Mouse (Mus musculus) layer of hippocampus, adult 2 months (tissue): ENCODE results near the gene Ift46. TPM values are rescaled to one million over a fixed set of nuclear protein-coding genes. Genes with fewer than 3 reads are reported as not detected.

Source experiments
- DNase-seq, 2 experiments: peaks; one replicate each; pipeline ENCODE4 v3.0.0; 2022; ENCODE audit warnings: low spot score in 2 of 2
- H3K27ac ChIP-seq: fragments of 200-600 bp; 2 replicates; pipeline ENCODE4 v1.8.1; 2022
- H3K4me3 ChIP-seq: fragments of 200-600 bp; 2 replicates; pipeline ENCODE4 v1.8.1; 2022; ENCODE audit warnings: mild to moderate bottlenecking
- CTCF ChIP-seq: fragments of 200-600 bp; conservative IDR thresholded peaks from 2 replicates; pipeline ENCODE4 v1.8.1; 2022; ENCODE audit warnings: antibody characterized with exemption, mild to moderate bottlenecking, moderate library complexity
- total RNA-seq, 2 experiments: library from RNA; stranded (reverse); gene quantifications; 2 replicates each; pipeline ENCODE4 v1.2.3; 2021

Ift46 gene
- total RNA-seq, 2 experiments from 2014 or later = 73.9 to 84.9 TPM

DNA sequence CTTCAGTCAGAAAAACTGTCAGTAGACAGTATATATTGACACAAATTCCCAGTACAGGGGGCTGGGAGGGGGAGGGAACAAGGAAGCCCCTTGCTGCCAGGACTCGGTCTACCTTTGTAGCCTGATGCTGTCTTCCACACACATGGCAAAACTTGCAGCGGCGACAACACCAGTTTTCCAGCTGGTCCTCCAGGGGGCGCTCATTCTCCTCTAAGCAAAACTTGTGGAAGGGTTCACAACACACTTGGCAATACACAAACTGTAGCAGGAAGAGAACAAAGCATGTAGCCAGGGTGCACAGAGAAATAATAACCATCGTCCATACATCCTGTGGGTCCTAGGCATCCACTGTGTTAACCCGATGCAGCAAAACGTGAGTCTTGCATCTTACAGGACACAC lies 68.7 kb downstream of the Ift46 start:
- peak; percentile 49 to 80 for DNase-seq
- no peak overlapping the region for H3K4me3 ChIP-seq

GRCm38 (mm10) chr9:44841241-44841640 lies 73.5 kb downstream of the Ift46 start:
- DNase-seq = no peak
- TF ChIP-seq CTCF = peak; percentile 84
- no peak overlapping the region for H3K27ac ChIP-seq
- H3K4me3 ChIP-seq = no peak overlapping the region

More for the DNA sequence above, 68.7 kb downstream of the Ift46 start:
- TF ChIP-seq CTCF = peak; percentile 95
- no peak overlapping the region for H3K27ac ChIP-seq

Other genes with a start within 250 kb of the Ift46 start
- not detected for gene Cxcr5, start 206.0 kb upstream of the Ift46 start, total RNA-seq
- 100 to 1,000 TPM; 132 to 135 TPM for gene Ddx6, start 163.0 kb upstream of the Ift46 start, total RNA-seq
- under 1 TPM in 1 of 2 experiments, not detected in 1; 0.18 TPM for gene Treh, start 94.7 kb upstream of the Ift46 start, total RNA-seq
- 10 to 100 TPM; 71.8 to 86.4 TPM for gene Phldb1, start 32.7 kb upstream of the Ift46 start, total RNA-seq
- gene Arcn1, start 63 bp upstream of the Ift46 start, total RNA-seq = 100 to 1,000 TPM in 1 of 2 experiments, 10 to 100 TPM in 1; 100.0 to 103 TPM
- gene Tmem25, start 31.4 kb downstream of the Ift46 start, total RNA-seq = 10 to 100 TPM; 50.0 to 50.3 TPM
- 1 to 10 TPM; 1.1 to 1.7 TPM for gene Ttc36, start 35.2 kb downstream of the Ift46 start, total RNA-seq
- 10 to 100 TPM; 68.3 to 80.7 TPM for gene Kmt2a, start 113.4 kb downstream of the Ift46 start, total RNA-seq
- 100 to 1,000 TPM; 309 to 349 TPM for gene Atp5l, start 152.8 kb downstream of the Ift46 start, total RNA-seq
- 10 to 100 TPM; 73.0 to 75.2 TPM for gene Ube4a, start 197.7 kb downstream of the Ift46 start, total RNA-seq
- not detected for gene Cd3g, start 212.5 kb downstream of the Ift46 start, total RNA-seq
- gene Cd3d, start 213.9 kb downstream of the Ift46 start, total RNA-seq = not detected
- gene Cd3e, start 241.7 kb downstream of the Ift46 start, total RNA-seq = not detected